Mouse (Mus musculus) frontal cortex, postnatal 14 days (tissue): ENCODE data around the gene a.
"Not testable (repeated sequence)": the region's sequence is repeated elsewhere in the genome, so short reads cannot be mapped to it uniquely, and the experiment has no call there.

ENCODE experiments used
- DNase-seq, 2 experiments: peaks; one replicate each; pipeline ENCODE4 v3.0.0; 2022; ENCODE audit warnings: low spot score in 2 of 2

The a gene

GRCm38 (mm10) chr2:154836537-154836936, 45.3 kb downstream of the a start:
- no peak for DNase-seq

DNA sequence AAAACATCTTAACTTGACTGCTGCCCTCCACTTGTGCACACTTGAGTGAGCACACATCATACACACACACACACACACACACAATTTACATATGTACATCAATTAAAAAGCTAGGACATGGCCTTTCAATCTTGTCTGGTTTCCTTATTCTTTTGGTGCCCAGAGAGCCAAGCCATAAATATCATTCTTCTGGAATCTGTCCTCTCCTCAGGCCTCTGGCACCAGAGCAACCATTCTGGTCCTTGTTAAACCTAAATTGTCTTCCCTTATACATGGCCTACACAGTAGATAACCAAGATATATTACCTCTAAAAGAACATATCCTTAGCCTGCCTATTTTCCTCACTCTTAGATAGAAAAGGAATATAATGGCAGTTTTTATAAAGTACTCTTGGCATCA, 56.9 kb downstream of the a start:
- no peak for DNase-seq

GRCm38 (mm10) chr2:154855383-154855782, 64.2 kb downstream of the a start:
- peak in 1 of 2 experiments; percentile 58 for DNase-seq

DNA sequence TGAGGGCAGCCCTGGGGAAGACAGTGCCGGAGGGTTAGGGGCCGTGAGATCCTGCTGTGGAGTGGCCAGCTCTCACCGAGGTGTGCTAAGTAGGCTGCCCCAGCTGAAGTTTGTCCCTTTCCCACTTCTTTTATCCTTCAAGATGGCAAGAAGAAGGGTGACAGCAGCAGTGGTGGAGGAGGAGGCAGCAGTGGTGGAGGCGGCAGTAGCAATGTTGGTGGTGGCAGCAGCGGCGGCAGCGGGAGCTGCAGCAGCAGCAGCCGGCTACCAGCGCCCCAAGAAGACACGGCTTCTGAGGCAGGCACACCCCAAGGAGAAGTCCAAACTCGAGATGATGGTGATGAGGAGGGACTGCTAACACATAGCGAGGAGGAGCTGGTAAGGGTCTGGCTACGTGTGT, 72.5 kb downstream of the a start:
- no peak for DNase-seq

GRCm38 (mm10) chr2:154865696-154866095, 74.5 kb downstream of the a start:
- no peak for DNase-seq

DNA sequence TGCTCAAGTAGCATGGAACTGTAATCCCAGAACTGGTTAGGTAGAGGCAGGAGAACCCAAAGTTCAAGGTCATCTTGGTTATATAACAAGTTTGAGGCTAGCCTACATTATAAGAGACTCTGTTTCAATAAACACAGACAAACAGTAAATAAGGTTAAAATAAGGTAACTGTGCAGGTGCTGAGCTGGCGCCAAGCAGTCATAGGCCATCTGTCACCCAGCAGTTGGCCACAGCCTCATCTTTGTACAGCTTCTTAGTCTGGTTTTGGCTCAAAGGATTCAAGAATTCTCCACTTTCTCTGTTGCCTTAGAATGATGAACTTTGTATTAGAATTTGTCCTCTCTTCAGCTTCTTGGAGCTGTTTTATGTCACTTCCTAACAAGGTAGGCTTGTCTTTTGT, 76.9 kb downstream of the a start:
- no peak for DNase-seq

DNA sequence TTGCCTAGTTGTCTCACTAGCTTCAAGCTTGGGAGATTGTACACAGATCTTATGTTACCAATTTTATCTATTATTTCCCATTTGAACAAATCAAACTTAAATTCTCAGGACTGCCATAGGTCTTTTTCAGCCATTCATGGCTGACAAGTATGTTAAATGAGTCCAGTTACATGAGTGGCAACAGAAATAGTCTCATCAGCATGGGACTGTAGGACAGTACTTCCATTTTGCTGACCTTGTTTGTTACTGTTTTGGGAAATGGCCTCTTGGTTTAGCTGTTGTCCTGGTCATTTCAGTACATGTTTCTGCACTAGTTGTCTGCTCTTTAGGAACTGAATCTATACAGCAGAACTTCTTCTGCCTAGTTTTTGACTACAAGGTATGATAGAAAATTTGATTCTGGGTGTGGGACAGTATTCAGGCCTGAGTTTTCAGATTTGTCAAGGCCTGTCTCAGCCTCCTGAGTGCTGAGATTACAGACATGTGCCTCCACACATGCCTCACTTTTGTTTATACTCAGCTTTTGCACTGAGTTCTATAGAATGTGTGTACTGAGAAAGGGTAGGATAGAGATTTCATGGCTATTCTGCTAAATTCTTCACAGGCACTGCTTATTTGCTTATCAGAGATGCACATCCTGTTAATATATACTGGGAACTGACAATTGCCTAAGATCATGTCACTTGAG, 78.9 kb downstream of the a start:
- DNase-seq, result no peak

DNA sequence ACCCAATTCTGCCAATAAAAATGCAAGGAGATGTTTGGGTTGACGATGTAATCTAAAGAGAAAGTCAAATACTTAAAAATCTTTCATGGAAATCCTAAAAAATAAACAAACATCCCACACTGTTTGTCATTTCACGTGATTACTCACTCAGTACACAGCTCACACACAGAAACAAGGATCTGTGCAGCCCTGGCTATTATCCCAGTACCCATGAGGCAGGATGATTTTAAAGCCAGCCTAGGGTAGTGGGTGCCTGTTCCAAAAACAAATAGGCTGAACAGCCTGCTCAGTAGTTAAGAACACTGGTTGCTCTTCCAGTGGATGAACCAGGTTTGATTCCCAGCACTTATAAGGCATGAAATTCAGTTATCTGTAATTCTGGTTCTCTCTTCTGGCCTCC, 85.4 kb downstream of the a start:
- DNase-seq, result no peak

- no peak for DNase-seq
Observed at GRCm38 (mm10) chr2:154891585-154891984, 100.4 kb downstream of the a start.

DNA sequence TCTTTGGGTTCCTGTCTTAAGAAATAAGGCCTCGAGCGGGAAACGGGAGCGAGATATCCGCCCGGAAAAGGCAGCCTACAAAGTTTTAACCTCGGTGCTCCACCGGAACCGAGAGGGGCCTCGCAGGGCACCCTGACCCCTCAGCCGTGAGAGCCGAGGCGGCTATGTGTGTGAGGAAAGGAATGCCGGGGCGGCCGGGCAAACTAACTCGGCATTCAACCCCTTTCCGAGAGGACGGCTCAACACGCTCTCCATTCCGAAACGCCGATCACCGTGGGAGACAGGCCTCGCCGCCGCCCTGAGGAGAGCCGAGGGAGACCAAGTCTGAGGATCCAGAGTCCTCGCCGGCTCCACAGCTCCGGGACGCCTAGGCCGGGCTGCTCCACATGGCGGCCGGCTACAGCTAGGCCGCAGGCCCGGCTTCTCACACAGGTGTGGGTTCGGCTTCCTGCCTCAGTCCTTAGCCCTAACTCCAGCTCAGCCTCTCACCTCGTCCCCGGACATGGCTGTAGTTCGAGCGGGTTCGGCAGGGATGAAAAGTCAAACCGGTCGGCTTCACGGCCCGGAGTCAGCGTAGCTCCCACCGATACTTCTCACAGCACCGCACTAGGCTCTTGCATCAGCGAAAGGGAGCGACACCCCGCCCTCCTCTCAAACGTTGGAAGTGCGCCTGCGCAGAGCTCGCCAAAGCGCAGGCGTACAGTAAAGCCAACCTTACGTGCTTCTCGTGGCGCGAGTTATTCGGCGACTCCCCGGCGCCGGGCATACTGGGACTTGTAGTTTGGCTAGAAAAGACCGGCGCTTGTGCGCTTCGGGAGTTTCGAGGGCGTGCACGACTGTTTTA, 101.2 kb downstream of the a start, which contains the start of gene Eif2s2:
Eif2s2 (minus strand) TSS at position 735 of the 844 bp plus-strand sequence.
- peak; percentile 93 to 94 for DNase-seq

DNA sequence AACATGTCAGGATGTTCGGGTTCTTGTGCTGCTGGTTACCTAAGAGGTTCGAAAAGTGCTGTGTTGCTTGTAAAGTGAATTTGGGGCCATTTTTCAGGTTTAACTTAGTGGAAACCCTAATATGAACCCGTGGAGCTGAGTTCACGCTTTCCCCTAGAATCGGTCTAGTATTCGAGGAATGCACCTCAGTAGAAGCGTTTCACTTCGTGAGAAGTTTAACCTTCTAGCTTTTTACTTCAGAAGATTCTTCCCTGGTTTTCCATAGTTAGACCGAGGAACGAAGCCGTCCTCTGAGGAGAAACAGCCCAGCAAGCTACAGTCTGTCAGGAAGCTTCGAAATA, 101.8 kb downstream of the a start:
- no peak for DNase-seq

GRCm38 (mm10) chr2:154893548-154893947, 102.3 kb downstream of the a start:
- no peak for DNase-seq

DNA sequence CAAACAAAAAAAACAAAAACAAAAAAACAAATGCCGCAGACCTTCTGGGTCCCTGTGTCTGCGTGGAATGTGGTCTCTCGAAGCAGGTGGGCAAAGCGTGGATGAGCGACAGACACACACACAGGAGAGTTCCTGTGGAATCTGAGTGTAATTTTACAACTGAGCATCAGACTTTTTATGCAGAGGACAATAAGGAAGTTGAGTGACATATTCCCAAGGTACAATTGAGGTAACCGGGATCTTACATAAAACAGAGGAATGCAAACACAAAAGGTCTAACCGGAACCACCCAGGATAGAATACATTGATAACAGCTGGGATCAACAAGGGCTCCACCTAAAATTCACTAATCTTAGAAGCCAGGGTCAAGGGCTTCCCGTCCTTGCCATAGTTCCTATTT, 107.8 kb downstream of the a start:
- DNase-seq, result not testable (repeated sequence)

DNA sequence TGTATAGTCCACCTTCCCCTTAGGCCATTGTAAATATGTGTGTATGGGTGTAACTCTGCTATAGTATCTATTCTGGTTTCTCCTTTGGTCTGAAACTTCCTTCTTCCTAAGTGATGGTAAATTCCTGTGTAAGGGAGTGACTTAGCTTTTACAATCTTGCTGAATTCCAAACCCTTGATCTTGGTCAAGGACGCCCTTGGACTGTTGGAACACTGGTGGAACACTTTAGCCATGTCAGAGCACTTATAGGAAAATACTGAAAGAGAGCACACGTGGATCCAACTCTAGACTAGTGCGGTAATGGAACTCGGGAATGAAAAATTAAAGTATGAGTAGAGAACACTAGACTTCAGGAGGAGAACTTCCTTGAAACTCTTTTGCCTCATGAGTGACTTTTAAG, 108.2 kb downstream of the a start:
- DNase-seq, result not testable (repeated sequence)

- DNase-seq, result no peak
Observed at GRCm38 (mm10) chr2:154902111-154902510, 110.9 kb downstream of the a start.

- DNase-seq, result no peak
Observed at GRCm38 (mm10) chr2:154905796-154906195, 114.6 kb downstream of the a start.

GRCm38 (mm10) chr2:154908223-154908622, 117.0 kb downstream of the a start:
- DNase-seq, result not testable (repeated sequence)

DNA sequence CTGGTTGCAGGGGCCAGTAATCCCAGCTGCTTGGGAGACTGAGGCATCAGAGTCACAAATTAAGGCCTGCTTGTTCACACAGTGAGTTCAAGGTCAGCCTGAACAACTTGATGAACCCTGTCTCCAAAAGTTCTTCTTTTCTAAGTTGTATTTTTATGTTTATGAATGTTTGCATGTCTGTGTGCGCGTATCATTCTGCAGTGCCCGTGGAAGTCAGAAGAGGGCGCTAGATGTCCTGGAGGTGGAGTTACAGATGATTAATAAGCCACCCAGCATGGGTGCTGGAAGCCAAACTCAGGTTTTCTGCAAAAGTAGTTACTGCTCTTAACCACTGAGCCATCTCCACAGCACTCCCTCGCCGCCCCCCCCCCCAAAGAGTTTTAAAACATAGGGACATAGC, 118.6 kb downstream of the a start:
- DNase-seq, result no peak

DNA sequence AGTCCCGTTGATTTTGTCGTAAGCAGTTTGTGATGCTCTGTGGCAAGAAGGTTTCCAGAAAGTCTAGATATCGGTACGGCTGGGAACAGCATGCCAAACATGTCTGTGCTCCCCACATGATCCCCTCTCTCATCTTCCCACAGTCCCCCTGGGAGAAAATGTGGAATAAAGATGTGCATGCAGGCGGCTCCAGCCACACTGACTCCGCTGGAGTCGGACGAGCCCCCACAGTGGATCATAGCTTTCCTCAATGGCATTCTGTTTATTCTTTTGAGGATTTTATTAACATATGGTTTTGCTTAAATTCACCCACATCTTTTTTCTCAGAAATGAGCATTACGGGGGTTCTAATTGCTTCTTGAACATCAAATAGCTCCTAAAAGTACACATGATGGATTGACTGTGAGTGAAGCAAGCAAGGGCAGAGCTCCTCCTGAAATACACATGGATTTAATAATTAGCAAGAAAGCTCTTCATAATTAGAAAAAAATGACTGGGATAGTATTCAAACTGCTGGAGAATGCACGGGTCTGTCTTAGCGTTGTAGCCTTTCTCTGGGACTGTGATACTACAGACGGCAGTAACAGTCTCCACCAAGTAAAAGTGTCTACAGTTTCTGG, 124.8 kb downstream of the a start:
- no peak for DNase-seq

DNA sequence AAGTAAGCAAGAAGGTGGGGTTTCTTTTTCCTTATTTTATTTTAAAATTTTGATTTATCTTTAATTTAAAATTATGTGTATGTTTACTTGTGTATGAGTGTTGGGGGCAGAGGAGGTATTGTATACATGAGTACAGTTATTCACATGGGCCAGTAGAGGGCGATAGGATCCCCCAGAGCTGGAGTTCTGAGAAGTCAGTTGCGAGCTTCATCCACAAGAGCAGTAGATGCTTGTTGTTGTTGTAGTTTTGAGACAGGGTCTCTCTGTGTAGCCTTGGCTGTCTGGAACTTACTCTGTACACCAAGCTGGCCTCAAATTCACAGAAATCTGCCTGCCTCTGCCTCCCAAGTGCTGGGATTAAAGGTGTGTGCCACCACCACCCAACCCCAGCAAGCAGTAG, 125.3 kb downstream of the a start:
- DNase-seq, result no peak

DNA sequence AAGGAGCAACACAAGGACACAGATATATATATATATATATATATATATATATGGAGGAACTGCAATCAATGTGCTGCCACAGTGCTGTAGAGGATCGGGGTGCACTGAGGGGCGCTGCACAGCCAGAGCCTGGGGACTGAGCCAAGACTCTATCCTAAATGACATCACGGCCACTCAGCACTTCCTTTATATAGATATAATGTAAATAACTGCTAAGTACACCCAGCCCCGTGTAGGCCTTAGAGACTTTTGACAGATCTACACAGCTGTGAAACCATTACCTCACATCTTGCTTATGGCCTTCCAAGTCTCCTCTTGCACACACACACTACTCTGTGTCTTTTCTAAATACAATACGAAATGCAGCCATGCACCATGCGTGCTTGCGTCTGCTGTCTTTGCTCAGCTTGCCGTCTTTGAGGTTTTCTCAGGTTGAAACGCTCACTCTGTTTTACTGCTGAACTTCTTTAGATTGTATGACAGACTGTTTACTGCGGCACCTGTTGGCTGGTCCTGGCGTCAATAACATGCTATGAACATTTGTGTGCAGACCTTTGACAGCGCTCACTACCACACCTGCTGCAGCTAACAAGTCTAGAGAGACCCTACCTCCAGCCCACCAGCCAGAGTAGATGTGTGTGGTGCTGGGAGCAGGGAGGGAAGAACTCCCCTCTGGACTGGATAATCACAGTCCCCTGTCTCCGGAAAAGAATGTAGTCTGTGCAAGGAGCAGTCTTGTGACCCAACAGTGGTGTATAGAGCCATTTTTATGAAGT, 126.9 kb downstream of the a start:
- no peak for DNase-seq

- DNase-seq, result no peak
Observed at GRCm38 (mm10) chr2:154920896-154921295, 129.7 kb downstream of the a start.
